Mouse (Mus musculus): ENCODE data around the gene 2310007B03Rik. TPM values are rescaled to one million over a fixed set of nuclear protein-coding genes. Genes with fewer than 3 reads are reported as not detected.

The 2310007B03Rik gene
- polyA plus RNA-seq, 1 experiment from 2014 or later = 1.4 TPM

GRCm38 (mm10) chr1:93123179-93123854 lies 37.4 kb downstream of the 2310007B03Rik start:
- H3K4me1 ChIP-seq = 0 out of 2 replicates have a peak, but pooled peaks cover under 1% of the 10 kb centered on the region
- 78% methylated on average over 11 of the region's 11 CpGs for WGBS
- H3K27me3 ChIP-seq (ENCODE audit: low read depth, poor library complexity, severe bottlenecking) = no peaks in the 10 kb centered on the region
- H3K9me3 ChIP-seq (replicated peaks) = no peaks in the 10 kb centered on the region
- no peak overlapping the region for H3K4me3 ChIP-seq
- H3K27ac ChIP-seq = no peak overlapping the region
- DNase-seq (ENCODE audit: low spot score) = no peak
- no peaks in the 10 kb centered on the region for H3K36me3 ChIP-seq

GRCm38 (mm10) chr1:93118816-93119215 lies 41.9 kb downstream of the 2310007B03Rik start:
- Histone ChIP-seq H3K4me1 (peaks cover 12% of the 10 kb centered on the region), H3K4me3 (no peak overlapping the region), H3K36me3 (no peaks in the 10 kb centered on the region), H3K27ac (no peak overlapping the region), H3K9me3 (replicated peaks) (no peaks in the 10 kb centered on the region), H3K27me3 (ENCODE audit: low read depth, poor library complexity, severe bottlenecking) (peaks cover 5% of the 10 kb centered on the region; the same call in 1 of the 2 replicates)
- no peak for DNase-seq (ENCODE audit: low spot score)
- 57% methylated on average over 4 of the region's 4 CpGs for WGBS

GRCm38 (mm10) chr1:93115471-93115870 lies 45.3 kb downstream of the 2310007B03Rik start:
- Histone ChIP-seq H3K27me3 (ENCODE audit: low read depth, poor library complexity, severe bottlenecking) (peaks cover 7% of the 10 kb centered on the region; the same call in 1 of the 2 replicates), H3K36me3 (no peaks in the 10 kb centered on the region), H3K4me3 (peak overlapping the region; percentile 55), H3K9me3 (replicated peaks) (no peaks in the 10 kb centered on the region), H3K27ac (peak overlapping the region; percentile 83), H3K4me1 (peaks cover 12% of the 10 kb centered on the region)
- WGBS = 29% methylated on average over 13 of the region's 13 CpGs
- DNase-seq (ENCODE audit: low spot score) = no peak

GRCm38 (mm10) chr1:93114713-93115463 lies 45.9 kb downstream of the 2310007B03Rik start:
- peak overlapping the region; percentile 83 for H3K27ac ChIP-seq
- H3K9me3 ChIP-seq (replicated peaks) = no peaks in the 10 kb centered on the region
- WGBS = 30% methylated on average over 21 of the region's 21 CpGs
- peaks cover 7% of the 10 kb centered on the region; the same call in 1 of the 2 replicates for H3K27me3 ChIP-seq (ENCODE audit: low read depth, poor library complexity, severe bottlenecking)
- peak; percentile 96 for DNase-seq (ENCODE audit: low spot score)
- peaks cover 12% of the 10 kb centered on the region for H3K4me1 ChIP-seq
- H3K36me3 ChIP-seq = no peaks in the 10 kb centered on the region
- H3K4me3 ChIP-seq = peak overlapping the region; percentile 55

- Histone ChIP-seq H3K36me3 (no peaks in the 10 kb centered on the region), H3K9me3 (replicated peaks) (no peaks in the 10 kb centered on the region), H3K4me1 (peaks cover 24% of the 10 kb centered on the region), H3K27ac (no peak overlapping the region), H3K4me3 (no peak overlapping the region), H3K27me3 (ENCODE audit: low read depth, poor library complexity, severe bottlenecking) (peaks cover 68% of the 10 kb centered on the region)
- no peak for DNase-seq (ENCODE audit: low spot score)
- 57% methylated on average over 7 of the region's 7 CpGs for WGBS
These were observed 58.0 kb downstream of the 2310007B03Rik start for GRCm38 (mm10) chr1:93102700-93103099.

- H3K4me1 ChIP-seq = peaks cover 24% of the 10 kb centered on the region
- H3K36me3 ChIP-seq = no peaks in the 10 kb centered on the region
- DNase-seq (ENCODE audit: low spot score) = peak; percentile 67
- H3K27me3 ChIP-seq (ENCODE audit: low read depth, poor library complexity, severe bottlenecking) = peaks cover 73% of the 10 kb centered on the region
- peak within 1 kb of the TSS; percentile 75 for H3K27ac ChIP-seq
- no peaks in the 10 kb centered on the region for H3K9me3 ChIP-seq (replicated peaks)
- under 1% methylated on average over 39 of the region's 39 CpGs for WGBS
- H3K4me3 ChIP-seq = peak within 1 kb of the TSS; percentile 59
These were observed 59.1 kb downstream of the 2310007B03Rik start, which contains the start of gene Kif1a for GRCm38 (mm10) chr1:93101571-93102061. Gene Kif1a, minus strand, starts transcription at chr1:93101951.

Other genes with a start within 250 kb of the 2310007B03Rik start
- gene Capn10, start 226.6 kb downstream of the 2310007B03Rik start, polyA plus RNA-seq (2016; fragmentation: Nextera tagmentation; extraction: Ambion mirVana) = 38.4 and 42.1 TPM in 2 replicates
- gene Gpr35, start 210.1 kb downstream of the 2310007B03Rik start, polyA plus RNA-seq (2016; fragmentation: Nextera tagmentation; extraction: Ambion mirVana) = 0.13 and 0.35 TPM in 2 replicates
- not detected in 2 replicates for gene Aqp12, start 154.6 kb downstream of the 2310007B03Rik start, polyA plus RNA-seq (2016; fragmentation: Nextera tagmentation; extraction: Ambion mirVana)
- gene Kif1a, start 59.0 kb downstream of the 2310007B03Rik start, polyA plus RNA-seq (2016; fragmentation: Nextera tagmentation; extraction: Ambion mirVana) = 2.2 and 4.9 TPM in 2 replicates
- gene Agxt, start 25.7 kb downstream of the 2310007B03Rik start, polyA plus RNA-seq (2016; fragmentation: Nextera tagmentation; extraction: Ambion mirVana) = 0.11 TPM in 1 of 2 replicates, not detected in the other
- 0.33 and 0.34 TPM in 2 replicates for gene Crocc2, start 7.8 kb upstream of the 2310007B03Rik start, polyA plus RNA-seq (2016; fragmentation: Nextera tagmentation; extraction: Ambion mirVana)
- 12.0 and 27.8 TPM in 2 replicates for gene Sned1, start 74.9 kb upstream of the 2310007B03Rik start, polyA plus RNA-seq (2016; fragmentation: Nextera tagmentation; extraction: Ambion mirVana)
- 39.4 and 44.2 TPM in 2 replicates for gene Mterf4, start 145.0 kb upstream of the 2310007B03Rik start, polyA plus RNA-seq (2016; fragmentation: Nextera tagmentation; extraction: Ambion mirVana)
- gene Ppp1r7, start 181.9 kb upstream of the 2310007B03Rik start, polyA plus RNA-seq (2016; fragmentation: Nextera tagmentation; extraction: Ambion mirVana) = 77.2 and 88.0 TPM in 2 replicates
- gene Pask, start 182.5 kb upstream of the 2310007B03Rik start, polyA plus RNA-seq (2016; fragmentation: Nextera tagmentation; extraction: Ambion mirVana) = 29.0 and 34.7 TPM in 2 replicates
- gene Ano7, start 213.0 kb upstream of the 2310007B03Rik start, polyA plus RNA-seq (2016; fragmentation: Nextera tagmentation; extraction: Ambion mirVana) = 0.13 and 0.40 TPM in 2 replicates